Mouse (Mus musculus) intestine, postnatal 0 days (tissue): ENCODE measurements at regions not wholly inside any gene's neighbourhood (a gene's known extent, or its start where the extent isn't known, plus 50 kb on each side); places are given as distances from the start of the nearest gene placed in this dataset.
A peak's percentile ranks its signal among the peaks of the same experiment; 100 is the strongest.

ENCODE experiments used
- ATAC-seq: fragments of 200-750 bp; cut with Nextera tagmentation; 2 replicates; pipeline ENCODE4 v1.8.0; 2017; ENCODE audit warnings: mild to moderate bottlenecking, moderate TSS enrichment, moderate library complexity
- H3K27ac ChIP-seq: fragments of 300-500 bp; sonication (generic); 2 replicates; pipeline ENCODE4 v1.5.1; 2014; ENCODE audit warnings: mild to moderate bottlenecking, low read depth, low read length, moderate library complexity
- H3K27me3 ChIP-seq: fragments of 300-500 bp; sonication (generic); replicated peaks from 2 replicates; pipeline ENCODE4 v1.6.1; 2014; ENCODE audit warnings: low read length, mixed read lengths; ENCODE audit not compliant: control insufficient read depth, insufficient read depth
- H3K36me3 ChIP-seq: fragments of 300-500 bp; sonication (generic); 2 replicates; pipeline ENCODE4 v1.6.1; 2014; ENCODE audit warnings: mild to moderate bottlenecking, moderate library complexity; ENCODE audit not compliant: control insufficient read depth, insufficient read depth
- H3K4me1 ChIP-seq: fragments of 300-500 bp; sonication (generic); replicated peaks from 2 replicates; pipeline ENCODE4 v1.6.1; 2014; ENCODE audit warnings: antibody characterized with exemption, low read length, mixed read lengths; ENCODE audit not compliant: control insufficient read depth, insufficient read depth
- H3K4me2 ChIP-seq: fragments of 300-500 bp; sonication (generic); replicated peaks from 2 replicates; pipeline ENCODE4 v1.6.1; 2014; ENCODE audit warnings: low read depth, mild to moderate bottlenecking, moderate library complexity
- H3K4me3 ChIP-seq: fragments of 300-500 bp; sonication (generic); 2 replicates; pipeline ENCODE4 v1.5.1; 2014; ENCODE audit warnings: low read depth, low read length
- H3K9ac ChIP-seq: fragments of 300-500 bp; sonication (generic); 2 replicates; pipeline ENCODE4 v1.6.1; 2014; ENCODE audit warnings: mild to moderate bottlenecking, low read depth, low read length
- H3K9me3 ChIP-seq: fragments of 300-500 bp; sonication (generic); 2 replicates; pipeline ENCODE4 v1.6.1; 2016; ENCODE audit warnings: mixed run types; ENCODE audit not compliant: control insufficient read depth
- CTCF ChIP-seq: sonication (generic); IDR thresholded peaks from 2 replicates; pipeline ENCODE4 v1.5.1; 2016; ENCODE audit warnings: low read depth, mild to moderate bottlenecking, control low read depth, antibody characterized with exemption, moderate library complexity
- WGBS: fragments of 180-500 bp; shearing (Covaris S2); extraction: QIAGEN DNeasy Blood & Tissue Kit; methylation state at CpG from one replicate; pipeline ENCODE4 v1.1.7; 2014; 5-methylcytosine and 5-hydroxymethylcytosine counted together

DNA sequence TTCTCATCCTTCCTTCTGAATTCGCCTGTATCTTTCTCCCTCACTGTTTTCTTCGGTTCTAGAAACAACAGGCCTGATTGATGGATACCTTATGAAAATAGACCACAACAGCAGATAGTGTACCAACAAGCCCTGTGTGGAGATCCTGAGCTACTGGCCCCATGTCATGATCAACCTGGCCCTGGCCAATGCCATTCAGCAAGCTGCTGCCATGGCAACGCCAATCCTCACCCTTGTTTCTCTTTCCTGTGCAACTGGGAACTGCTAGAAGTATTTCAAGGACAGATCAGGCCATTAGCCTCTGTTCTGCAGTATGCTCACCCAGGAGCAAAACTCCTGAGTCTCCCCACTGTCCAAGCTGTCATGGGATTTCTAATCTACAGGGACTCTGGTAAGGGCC is 119.2 kb downstream of the Gxylt1 start:
- TF ChIP-seq CTCF: no peak
- no peak overlapping the region for H3K4me3 ChIP-seq
- no peak for ATAC-seq
- no peaks in the 10 kb centered on the region for H3K36me3 ChIP-seq
- no peak overlapping the region for H3K9ac ChIP-seq
- H3K9me3 ChIP-seq: no peaks in the 10 kb centered on the region
- no peaks in the 10 kb centered on the region for H3K4me1 ChIP-seq
- H3K27me3 ChIP-seq: no peaks in the 10 kb centered on the region
- 74% methylated on average over 3 of the region's 3 CpGs for WGBS
- H3K27ac ChIP-seq: no peak overlapping the region
- no peak overlapping the region for H3K4me2 ChIP-seq

DNA sequence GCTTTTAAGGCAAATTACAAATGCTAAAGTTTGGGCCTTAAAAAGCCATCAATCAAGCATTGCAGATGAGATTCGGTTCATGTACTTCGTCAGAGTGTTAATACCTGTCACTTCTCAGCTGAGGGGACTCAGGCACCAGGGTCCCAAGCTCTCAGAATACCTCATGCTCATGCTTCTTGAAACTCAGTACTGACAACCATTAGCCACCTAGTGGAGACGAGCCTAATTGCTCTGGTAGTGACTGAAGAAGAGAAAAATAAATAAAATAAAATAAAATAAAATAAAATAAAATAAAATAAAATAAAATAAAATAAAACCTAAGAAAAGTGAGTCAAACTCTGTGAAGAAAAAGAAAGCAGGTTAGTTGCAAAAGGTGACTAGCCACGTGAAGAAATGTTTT is 121.0 kb downstream of the Gxylt1 start:
- no peak overlapping the region for H3K9ac ChIP-seq
- H3K27me3 ChIP-seq: no peaks in the 10 kb centered on the region
- 52% methylated on average over 4 of the region's 4 CpGs for WGBS
- H3K27ac ChIP-seq: no peak overlapping the region
- ATAC-seq: no peak
- no peaks in the 10 kb centered on the region for H3K9me3 ChIP-seq
- no peaks in the 10 kb centered on the region for H3K4me1 ChIP-seq
- TF ChIP-seq CTCF: peak; percentile 37
- H3K4me3 ChIP-seq: no peak overlapping the region
- H3K36me3 ChIP-seq: no peaks in the 10 kb centered on the region
- no peak overlapping the region for H3K4me2 ChIP-seq

DNA sequence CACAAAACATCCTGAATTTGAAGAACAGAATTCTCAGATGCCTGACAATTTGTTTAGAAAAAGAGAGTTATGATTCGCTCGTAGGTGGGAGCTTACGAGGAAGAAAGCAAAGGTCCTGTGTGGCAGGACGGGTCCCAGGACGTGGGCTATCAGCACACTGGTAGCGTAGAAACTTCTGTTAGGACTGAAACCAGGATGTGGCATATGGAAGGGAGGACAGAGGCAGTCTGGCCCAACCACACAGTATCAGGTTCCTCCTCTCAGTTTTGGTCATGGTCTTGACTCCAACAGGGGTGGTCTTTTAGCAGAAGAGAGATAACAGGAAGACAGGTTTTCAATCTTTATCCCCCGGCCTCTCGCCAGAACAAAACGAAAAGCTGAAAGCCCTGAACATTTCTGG is 130.1 kb downstream of the Gxylt1 start:
- H3K9me3 ChIP-seq: no peaks in the 10 kb centered on the region
- no peak overlapping the region for H3K9ac ChIP-seq
- H3K27me3 ChIP-seq: no peaks in the 10 kb centered on the region
- ATAC-seq: no peak
- no peak overlapping the region for H3K4me3 ChIP-seq
- H3K4me1 ChIP-seq: no peaks in the 10 kb centered on the region
- no peak overlapping the region for H3K27ac ChIP-seq
- no peak overlapping the region for H3K4me2 ChIP-seq
- 61% methylated on average over 9 of the region's 9 CpGs for WGBS
- no peak for TF ChIP-seq CTCF
- no peaks in the 10 kb centered on the region for H3K36me3 ChIP-seq

DNA sequence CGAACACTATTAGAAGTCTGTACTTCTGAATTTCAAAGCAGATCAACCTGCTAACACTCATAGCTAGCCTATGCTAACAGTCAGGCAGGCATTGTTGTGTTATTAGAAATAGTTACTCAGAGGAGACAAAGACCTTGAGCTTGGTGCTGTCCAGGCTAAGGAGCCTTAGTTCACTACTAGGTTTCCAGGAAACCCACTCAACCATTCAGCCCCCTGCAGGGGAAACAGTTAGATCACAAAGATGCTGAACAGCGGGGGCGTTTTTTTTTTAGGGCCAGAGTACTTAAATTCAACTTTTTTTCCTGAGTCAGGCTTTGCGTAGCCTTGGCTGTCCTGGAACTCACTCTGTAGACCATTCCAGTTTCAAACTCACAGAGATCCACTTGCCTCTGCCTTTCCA is 130.7 kb downstream of the Gxylt1 start:
- Histone ChIP-seq H3K36me3 (no peaks in the 10 kb centered on the region), H3K27me3 (no peaks in the 10 kb centered on the region), H3K27ac (no peak overlapping the region), H3K9me3 (no peaks in the 10 kb centered on the region), H3K4me1 (no peaks in the 10 kb centered on the region), H3K9ac (no peak overlapping the region), H3K4me3 (no peak overlapping the region), H3K4me2 (no peak overlapping the region)
- no peak for ATAC-seq
- no peak for TF ChIP-seq CTCF
- 87% methylated on average over 4 of the region's 4 CpGs for WGBS

DNA sequence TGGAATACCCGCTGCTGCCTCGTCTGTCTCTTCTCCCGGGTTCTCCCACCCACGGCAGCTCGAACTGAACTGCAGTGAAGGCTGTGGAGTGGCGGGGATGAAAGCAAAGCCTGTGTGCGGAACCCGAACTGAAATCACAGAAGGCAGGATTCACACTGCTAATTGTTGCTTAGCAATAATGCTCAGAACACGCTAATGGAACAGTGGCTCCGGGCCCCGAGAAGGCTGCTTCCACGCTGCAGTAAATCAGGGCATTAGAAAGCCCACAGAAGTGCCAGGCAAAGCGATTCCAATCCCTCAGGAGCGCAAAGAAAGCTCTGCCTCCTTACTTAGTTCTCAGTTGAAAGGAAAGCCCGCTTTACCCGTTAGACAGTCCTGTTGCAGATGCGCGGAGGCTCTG is 141.6 kb downstream of the Gxylt1 start:
- Histone ChIP-seq H3K27ac (no peak overlapping the region), H3K4me2 (no peak overlapping the region), H3K9me3 (no peaks in the 10 kb centered on the region), H3K27me3 (no peaks in the 10 kb centered on the region), H3K4me3 (no peak overlapping the region), H3K36me3 (no peaks in the 10 kb centered on the region), H3K4me1 (no peaks in the 10 kb centered on the region), H3K9ac (no peak overlapping the region)
- ATAC-seq: no peak
- TF ChIP-seq CTCF: no peak
- WGBS: 83% methylated on average over 18 of the region's 18 CpGs

DNA sequence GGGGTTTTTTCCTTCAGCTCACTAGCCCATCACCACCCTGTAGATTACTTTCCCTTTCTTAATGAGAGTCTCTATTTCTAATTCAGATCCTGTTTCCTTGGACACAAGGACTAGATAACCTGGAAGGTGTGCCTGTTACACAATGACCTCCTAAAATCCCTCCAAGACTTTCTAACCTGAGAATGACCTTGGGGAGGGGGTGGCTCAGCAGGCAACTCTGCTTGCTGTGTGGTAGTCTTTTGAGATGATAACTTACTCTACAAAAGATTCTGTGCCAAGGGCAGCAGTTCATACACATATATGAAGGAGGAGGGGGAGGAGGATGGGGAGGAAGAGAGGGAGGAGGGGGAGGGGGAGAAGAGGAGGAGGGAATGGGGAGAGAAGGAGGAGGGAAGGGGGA is 143.9 kb downstream of the Gxylt1 start:
- H3K4me1 ChIP-seq: no peaks in the 10 kb centered on the region
- no peak overlapping the region for H3K4me2 ChIP-seq
- no peak for TF ChIP-seq CTCF
- H3K9me3 ChIP-seq: no peaks in the 10 kb centered on the region
- no peak overlapping the region for H3K9ac ChIP-seq
- no peaks in the 10 kb centered on the region for H3K36me3 ChIP-seq
- no peak overlapping the region for H3K27ac ChIP-seq
- ATAC-seq: no peak
- no peaks in the 10 kb centered on the region for H3K27me3 ChIP-seq
- no peak overlapping the region for H3K4me3 ChIP-seq

DNA sequence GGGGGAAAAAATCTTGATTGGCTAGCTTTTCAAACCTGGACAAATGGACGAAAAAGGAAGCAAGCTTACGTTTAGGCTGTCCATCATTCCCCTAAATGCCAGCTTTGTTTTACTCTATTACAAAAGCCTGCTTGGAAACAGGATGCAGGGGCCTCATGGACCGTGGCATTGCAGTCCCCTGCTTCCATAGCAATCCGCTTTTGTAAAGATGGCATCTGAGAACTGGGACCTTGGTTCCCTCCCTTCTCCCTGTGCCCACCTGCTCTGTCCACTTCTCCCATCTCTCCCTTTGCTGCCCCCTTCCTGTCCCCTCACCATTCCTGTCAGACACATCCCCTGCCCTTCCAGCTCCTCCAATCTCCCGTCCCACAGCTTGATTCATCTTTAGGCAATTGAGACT is 149.7 kb downstream of the Gxylt1 start:
- TF ChIP-seq CTCF: no peak
- 72% methylated on average over 5 of the region's 5 CpGs for WGBS
- H3K27ac ChIP-seq: no peak overlapping the region
- ATAC-seq: no peak
- H3K9ac ChIP-seq: no peak overlapping the region
- H3K4me1 ChIP-seq: no peaks in the 10 kb centered on the region
- H3K27me3 ChIP-seq: no peaks in the 10 kb centered on the region
- H3K9me3 ChIP-seq: no peaks in the 10 kb centered on the region
- H3K4me2 ChIP-seq: no peak overlapping the region
- no peaks in the 10 kb centered on the region for H3K36me3 ChIP-seq
- H3K4me3 ChIP-seq: no peak overlapping the region
